Mouse (Mus musculus) adrenal gland, postnatal 14 days (tissue): Measurements from ENCODE around the gene Jtb. TPM values are rescaled to one million over a fixed set of nuclear protein-coding genes. Genes with fewer than 3 reads are reported as not detected.

Experiments used
- microRNA-seq, 2 experiments: library from miRNA; unstranded; fragments of <30 nt; microRNA quantifications; one replicate each; pipeline ENCODE4 v1.2.0; 2021
- total RNA-seq: library from RNA; stranded (reverse); gene quantifications from 2 replicates; pipeline ENCODE4 v1.2.3, GENCODE M21; 2021

Jtb gene
- total RNA-seq, 1 experiment from 2014 or later: 58.8 TPM

Small RNA genes within 50 kb of the gene (microRNA-seq; reads per million reads assigned to microRNA genes)
- gene Mir7012: 0 to 0.43 reads per million in 2 experiments

Other genes with a start within 250 kb of the Jtb start
- 100 and 124 TPM in 2 replicates for gene Hax1, start 232.8 kb upstream of the Jtb start, total RNA-seq
- 70.8 and 76.3 TPM in 2 replicates for gene 4933434E20Rik, start 180.0 kb upstream of the Jtb start, total RNA-seq
- 164 and 177 TPM in 2 replicates for gene Ubap2l, start 179.0 kb upstream of the Jtb start, total RNA-seq
- gene Tpm3, start 158.9 kb upstream of the Jtb start, total RNA-seq: 170 and 208 TPM in 2 replicates
- 0.37 and 0.45 TPM in 2 replicates for gene Nup210l, start 127.5 kb upstream of the Jtb start, total RNA-seq
- gene Rps27, start 17.9 kb upstream of the Jtb start, total RNA-seq: 1,702 and 2,060 TPM in 2 replicates
- gene Rab13, start 17.9 kb upstream of the Jtb start, total RNA-seq: 33.7 and 34.3 TPM in 2 replicates
- gene Creb3l4, start 11.9 kb downstream of the Jtb start, total RNA-seq: 0.33 and 0.38 TPM in 2 replicates
- 106 and 108 TPM in 2 replicates for gene Slc39a1, start 16.6 kb downstream of the Jtb start, total RNA-seq
- 37.5 and 51.7 TPM in 2 replicates for gene Crtc2, start 22.6 kb downstream of the Jtb start, total RNA-seq
- gene Dennd4b, start 33.6 kb downstream of the Jtb start, total RNA-seq: 6.9 and 12.3 TPM in 2 replicates
- 66.4 and 76.6 TPM in 2 replicates for gene Gatad2b, start 61.6 kb downstream of the Jtb start, total RNA-seq
- gene Slc27a3, start 158.3 kb downstream of the Jtb start, total RNA-seq: 73.1 and 86.4 TPM in 2 replicates
- 59.5 and 62.4 TPM in 2 replicates for gene Ints3, start 202.0 kb downstream of the Jtb start, total RNA-seq
- gene Npr1, start 234.3 kb downstream of the Jtb start, total RNA-seq: 120 and 132 TPM in 2 replicates
- 54.7 and 66.2 TPM in 2 replicates for gene Ilf2, start 244.5 kb downstream of the Jtb start, total RNA-seq